Mouse (Mus musculus) gastrocnemius, postnatal 25 days (tissue): ENCODE data around the gene Olfr609. TPM values are rescaled to one million over a fixed set of nuclear protein-coding genes. Genes with fewer than 3 reads are reported as not detected.
"Not testable (repeated sequence)": the region's sequence is repeated elsewhere in the genome, so short reads cannot be mapped to it uniquely, and the experiment has no call there.

Experiments used
- DNase-seq: peaks from one replicate; pipeline ENCODE4 v3.0.0; 2022
- long read RNA-seq, 2 experiments: library from polyadenylated mRNA; stranded (forward); transcript quantifications; one replicate each; pipeline ENCODE4 v2.0.0; 2021
- total RNA-seq, 2 experiments: library from RNA; stranded (reverse); gene quantifications; 1 replicate in 1 of 2; 2 replicates in 1 of 2; pipeline ENCODE4 v1.2.3; 2021

Olfr609 gene
- not detected for total RNA-seq
- long read RNA-seq, experiment 1, result 0 reads
- long read RNA-seq, experiment 2, result 0 reads

GRCm38 (mm10) chr7:103497962-103498361 is at the start of gene Olfr609:
Olfr609 (minus strand) TSS chr7:103498062.
- DNase-seq, result no peak

DNA sequence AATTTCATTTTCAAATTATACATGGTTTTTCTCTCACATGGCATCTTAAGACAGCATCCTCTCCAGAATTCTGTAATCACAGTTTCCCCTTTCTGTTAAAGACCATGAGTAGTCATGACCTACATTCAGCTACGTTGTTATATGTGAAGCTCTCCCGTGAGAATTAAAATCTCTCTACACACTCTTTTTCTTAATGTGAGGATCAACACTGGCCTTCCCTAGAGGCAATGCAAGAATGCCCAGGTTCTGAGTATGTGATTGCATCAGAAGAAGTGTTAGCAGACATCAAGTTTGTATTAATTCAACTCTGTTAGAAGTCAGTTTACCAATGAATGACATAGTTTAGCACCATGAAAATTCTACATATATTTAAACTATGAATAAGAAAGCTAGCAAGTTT is 44.8 kb upstream of the Olfr609 start, which contains the start of gene Olfr612:
Gene Olfr612 (minus strand): TSS at position 101 of the 400 bp plus-strand sequence.
- not testable (repeated sequence) for DNase-seq

DNA sequence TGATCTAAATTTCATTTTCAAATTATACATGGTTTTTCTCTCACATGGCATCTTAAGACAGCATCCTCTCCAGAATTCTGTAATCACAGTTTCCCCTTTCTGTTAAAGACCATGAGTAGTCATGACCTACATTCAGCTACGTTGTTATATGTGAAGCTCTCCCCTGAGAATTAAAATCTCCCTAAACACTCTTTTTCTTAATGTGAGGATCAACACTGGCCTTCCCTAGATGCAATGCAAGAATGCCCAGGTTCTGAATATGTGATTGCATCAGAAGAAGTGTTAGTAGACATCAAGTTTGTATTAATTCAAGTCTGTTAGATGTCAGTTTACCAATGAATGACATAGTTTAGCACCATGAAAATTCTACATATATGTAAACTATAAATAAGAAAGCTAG is 22.9 kb upstream of the Olfr609 start, which contains the start of gene Olfr611:
Gene Olfr611 (minus strand): TSS at position 101 of the 400 bp plus-strand sequence.
- DNase-seq, result not testable (repeated sequence)

- no peak for DNase-seq
These were observed 14.2 kb upstream of the Olfr609 start, which contains the start of gene Olfr610 for GRCm38 (mm10) chr7:103512022-103512421. Olfr610 (minus strand) TSS chr7:103512122.

GRCm38 (mm10) chr7:103477106-103477505 is 20.8 kb downstream of the Olfr609 start:
- DNase-seq, result not testable (repeated sequence)

DNA sequence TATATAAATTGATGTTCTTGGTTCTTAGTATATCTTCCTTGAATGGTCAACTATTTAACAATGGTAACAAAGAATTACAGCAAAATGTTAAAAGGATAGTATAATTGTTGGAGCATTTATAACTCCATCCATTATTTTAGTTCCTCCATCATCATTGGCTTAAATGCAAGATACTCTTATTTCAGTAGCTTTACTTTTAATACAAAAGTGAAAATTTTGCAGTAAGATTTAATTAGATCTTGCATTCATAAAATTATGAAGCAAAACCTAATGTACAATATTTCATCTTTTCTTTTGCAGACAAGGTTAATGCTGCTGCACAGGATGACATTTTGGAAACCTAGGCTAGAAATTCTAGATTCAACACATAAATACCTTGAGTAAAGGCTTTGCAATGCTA is 28.3 kb downstream of the Olfr609 start, which contains the start of gene Olfr608:
Gene Olfr608 (plus strand): TSS at position 301 of the 400 bp plus-strand sequence.
- DNase-seq, result no peak

GRCm38 (mm10) chr7:103460590-103460989 is 37.3 kb downstream of the Olfr609 start:
- no peak for DNase-seq

DNA sequence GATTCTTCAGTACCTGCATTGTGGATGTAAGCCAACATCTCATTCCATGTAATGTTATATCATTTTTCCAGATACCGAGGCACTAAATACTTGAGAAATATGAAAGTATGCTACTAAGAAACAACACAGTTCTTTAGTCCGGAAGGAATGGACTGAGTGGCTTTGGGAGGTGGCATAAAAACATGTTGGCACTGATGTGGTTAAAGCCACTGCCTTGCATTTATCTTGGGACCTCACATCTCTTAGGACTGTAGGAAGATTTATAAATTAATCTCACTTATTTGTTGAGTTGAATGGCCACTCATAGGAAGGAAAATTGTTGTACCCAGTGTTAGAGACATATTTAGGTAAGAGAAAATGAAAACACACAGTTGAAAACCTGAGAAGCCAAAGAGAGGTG is 49.1 kb downstream of the Olfr609 start, which contains the start of gene Olfr606:
Gene Olfr606 (plus strand): TSS at position 301 of the 400 bp plus-strand sequence.
- no peak for DNase-seq

DNA sequence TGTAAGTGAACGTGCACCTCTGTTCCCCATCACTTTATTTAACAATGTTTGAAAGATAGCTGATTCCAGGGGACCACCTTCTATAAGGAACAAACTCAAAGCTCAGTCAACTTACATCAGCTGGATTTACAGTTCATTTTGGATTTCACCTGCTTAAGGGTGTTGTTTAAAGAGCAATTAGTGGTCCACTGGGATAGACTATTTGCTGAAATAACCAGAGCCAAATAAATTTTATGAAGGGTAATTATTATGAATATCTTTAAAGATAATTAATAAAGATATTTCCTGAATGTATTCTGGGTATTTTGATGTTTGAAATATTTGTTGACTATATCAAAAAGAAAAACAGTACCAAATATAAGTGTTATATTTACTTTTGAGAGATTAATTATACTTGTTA is 52.5 kb downstream of the Olfr609 start, which contains the start of gene Olfr605:
Gene Olfr605 (minus strand): TSS at position 101 of the 400 bp plus-strand sequence.
- no peak for DNase-seq

Other genes with a start within 250 kb of the Olfr609 start
- gene Usp17ld, start 245.6 kb downstream of the Olfr609 start, total RNA-seq, result not detected
- not detected for gene Olfr596, start 192.4 kb downstream of the Olfr609 start, total RNA-seq
- not detected for gene Olfr597, start 181.7 kb downstream of the Olfr609 start, total RNA-seq
- gene Olfr598, start 174.5 kb downstream of the Olfr609 start, total RNA-seq, result not detected
- gene Olfr599, start 162.1 kb downstream of the Olfr609 start, total RNA-seq, result not detected
- not detected for gene Olfr600, start 148.4 kb downstream of the Olfr609 start, total RNA-seq
- not detected for gene Olfr601, start 135.4 kb downstream of the Olfr609 start, total RNA-seq
- not detected for gene Olfr603, start 111.9 kb downstream of the Olfr609 start, total RNA-seq
- not detected for gene Usp17lc, start 83.0 kb downstream of the Olfr609 start, total RNA-seq
- not detected for gene Olfr605, start 52.6 kb downstream of the Olfr609 start, total RNA-seq
- not detected for gene Olfr606, start 49.0 kb downstream of the Olfr609 start, total RNA-seq
- not detected for gene Olfr607, start 33.9 kb downstream of the Olfr609 start, total RNA-seq
- not detected for gene Olfr608, start 28.2 kb downstream of the Olfr609 start, total RNA-seq
- gene Olfr610, start 14.1 kb upstream of the Olfr609 start, total RNA-seq, result not detected
- not detected for gene Olfr611, start 22.8 kb upstream of the Olfr609 start, total RNA-seq
- not detected for gene Olfr612, start 44.7 kb upstream of the Olfr609 start, total RNA-seq
- not detected for gene Olfr613, start 50.0 kb upstream of the Olfr609 start, total RNA-seq
- not detected for gene Olfr615, start 58.0 kb upstream of the Olfr609 start, total RNA-seq
- gene Olfr616, start 71.1 kb upstream of the Olfr609 start, total RNA-seq, result not detected
- not detected for gene Olfr617, start 75.0 kb upstream of the Olfr609 start, total RNA-seq
- gene Olfr618, start 92.0 kb upstream of the Olfr609 start, total RNA-seq, result not detected
- gene Olfr619, start 102.5 kb upstream of the Olfr609 start, total RNA-seq, result not detected
- gene Olfr620, start 114.5 kb upstream of the Olfr609 start, total RNA-seq, result not detected
- gene Olfr622, start 144.6 kb upstream of the Olfr609 start, total RNA-seq, result not detected
- gene Olfr623, start 165.6 kb upstream of the Olfr609 start, total RNA-seq, result not detected
- gene Olfr624, start 173.1 kb upstream of the Olfr609 start, total RNA-seq, result not detected
- not detected for gene Olfr625-ps1, start 184.7 kb upstream of the Olfr609 start, total RNA-seq
- gene Olfr243, start 216.6 kb upstream of the Olfr609 start, total RNA-seq, result not detected
- gene Olfr628, start 232.3 kb upstream of the Olfr609 start, total RNA-seq, result not detected
- gene Olfr629, start 246.9 kb upstream of the Olfr609 start, total RNA-seq, result not detected